Mouse (Mus musculus): ENCODE measurements around the gene Akain1. TPM values are rescaled to one million over a fixed set of nuclear protein-coding genes. Genes with fewer than 3 reads are reported as not detected.

Gene Akain1
- polyA plus RNA-seq, 1 experiment from 2014 or later = not detected

GRCm38 (mm10) chr17:69475423-69475822 lies 36.3 kb downstream of the Akain1 start:
- 2% methylated on average over 20 of the region's 20 CpGs for WGBS
- peak; percentile 86 for TF ChIP-seq CTCF (IDR thresholded peaks at IDR 0.05)
- TF ChIP-seq EP300 (IDR thresholded peaks at IDR 0.05) = no peak
- Histone ChIP-seq H3K27ac (ENCODE audit: low read length) (no peak overlapping the region), H3K27me3 (replicated peaks; ENCODE audit: insufficient read depth, low read length) (no peaks in the 10 kb centered on the region), H3K4me3 (ENCODE audit: low read depth, low read length) (peak overlapping the region; percentile 42), H3K4me1 (ENCODE audit: insufficient read depth, low read depth, low read length) (no peaks in the 10 kb centered on the region), H3K4me2 (replicated peaks; ENCODE audit: low read depth, low read length) (peak overlapping the region; percentile 68), H3K9ac (replicated peaks; ENCODE audit: low read depth) (0 out of 2 replicates have a peak overlapping the region, but pooled peaks have one; percentile 19), H3K9me3 (ENCODE audit: low read length) (no peaks in the 10 kb centered on the region), H3K36me3 (ENCODE audit: insufficient read depth, low read length) (no peaks in the 10 kb centered on the region)
- ATAC-seq = peak; percentile 75
- DNase-seq (ENCODE audit: low spot score) = peak; percentile 66

- H3K9me3 ChIP-seq (ENCODE audit: low read length) = no peaks in the 10 kb centered on the region
- no peak overlapping the region for H3K27ac ChIP-seq (ENCODE audit: low read length)
- TF ChIP-seq CTCF (IDR thresholded peaks at IDR 0.05) = no peak
- TF ChIP-seq EP300 (IDR thresholded peaks at IDR 0.05) = no peak
- H3K4me3 ChIP-seq (ENCODE audit: low read depth, low read length) = no peak overlapping the region
- no peak overlapping the region for H3K9ac ChIP-seq (replicated peaks; ENCODE audit: low read depth)
- ATAC-seq (no peak), DNase-seq (ENCODE audit: low spot score) (no peak)
- no peaks in the 10 kb centered on the region for H3K4me1 ChIP-seq (ENCODE audit: insufficient read depth, low read depth, low read length)
- no peaks in the 10 kb centered on the region for H3K27me3 ChIP-seq (replicated peaks; ENCODE audit: insufficient read depth, low read length)
- WGBS = 10% methylated on average over 2 of the region's 2 CpGs
- H3K36me3 ChIP-seq (ENCODE audit: insufficient read depth, low read length) = no peaks in the 10 kb centered on the region
- H3K4me2 ChIP-seq (replicated peaks; ENCODE audit: low read depth, low read length) = no peak overlapping the region
These were observed 38.4 kb downstream of the Akain1 start for GRCm38 (mm10) chr17:69477526-69477925.

DNA sequence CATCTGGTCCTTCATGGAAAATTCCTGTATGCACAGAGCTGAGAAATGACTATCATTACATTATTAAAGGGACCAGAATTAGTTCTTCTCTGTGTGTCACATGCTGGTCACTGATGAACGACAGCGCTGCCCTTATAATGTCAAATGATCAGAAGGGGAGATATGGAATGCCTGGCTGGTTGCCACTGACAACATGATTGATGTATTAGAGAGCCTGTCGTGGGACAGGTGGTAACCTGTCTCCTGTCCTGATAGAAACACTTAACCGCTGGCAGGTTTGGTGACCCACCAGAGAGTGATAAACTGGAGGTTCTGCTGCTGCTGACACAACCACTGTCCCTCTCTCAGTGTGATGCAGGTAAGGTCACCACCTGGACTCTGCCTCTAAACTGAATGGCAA lies 40.1 kb downstream of the Akain1 start:
- Histone ChIP-seq H3K9me3 (ENCODE audit: low read length) (no peaks in the 10 kb centered on the region), H3K27me3 (replicated peaks; ENCODE audit: insufficient read depth, low read length) (no peaks in the 10 kb centered on the region), H3K36me3 (ENCODE audit: insufficient read depth, low read length) (no peaks in the 10 kb centered on the region), H3K4me1 (ENCODE audit: insufficient read depth, low read depth, low read length) (no peaks in the 10 kb centered on the region), H3K4me3 (ENCODE audit: low read depth, low read length) (no peak overlapping the region), H3K27ac (ENCODE audit: low read length) (no peak overlapping the region), H3K9ac (replicated peaks; ENCODE audit: low read depth) (no peak overlapping the region), H3K4me2 (replicated peaks; ENCODE audit: low read depth, low read length) (no peak overlapping the region)
- ATAC-seq (no peak), DNase-seq (ENCODE audit: low spot score) (no peak)
- WGBS = 46% methylated on average over 4 of the region's 4 CpGs
- TF ChIP-seq CTCF (IDR thresholded peaks at IDR 0.05) = no peak
- TF ChIP-seq EP300 (IDR thresholded peaks at IDR 0.05) = no peak

DNA sequence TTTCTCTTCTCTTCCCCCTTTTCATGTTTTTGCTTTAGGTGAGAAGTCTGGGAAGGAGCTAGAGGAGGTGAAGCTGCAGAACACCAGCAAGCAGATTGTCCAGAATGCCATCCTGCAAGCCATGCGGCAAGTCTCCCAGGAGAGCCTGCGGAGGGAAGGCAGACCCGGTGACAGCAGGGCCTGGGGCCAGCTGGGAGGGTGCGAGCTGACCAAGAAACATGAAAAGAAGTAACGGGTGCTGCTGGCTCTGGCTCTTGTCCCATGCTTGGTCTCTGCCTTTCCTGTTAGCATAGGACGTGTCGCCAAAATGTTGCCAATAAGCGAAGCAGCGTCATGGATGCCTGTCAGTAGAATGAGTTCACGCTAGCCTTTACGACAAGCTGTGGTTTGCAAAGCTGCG lies 48.0 kb downstream of the Akain1 start:
- TF ChIP-seq EP300 (IDR thresholded peaks at IDR 0.05) (no peak), CTCF (IDR thresholded peaks at IDR 0.05) (no peak)
- H3K9ac ChIP-seq (replicated peaks; ENCODE audit: low read depth) = no peak overlapping the region
- no peak for DNase-seq (ENCODE audit: low spot score)
- H3K27ac ChIP-seq (ENCODE audit: low read length) = no peak overlapping the region
- WGBS = 71% methylated on average over 12 of the region's 12 CpGs
- no peak overlapping the region for H3K4me2 ChIP-seq (replicated peaks; ENCODE audit: low read depth, low read length)
- no peaks in the 10 kb centered on the region for H3K9me3 ChIP-seq (ENCODE audit: low read length)
- ATAC-seq = no peak
- no peaks in the 10 kb centered on the region for H3K27me3 ChIP-seq (replicated peaks; ENCODE audit: insufficient read depth, low read length)
- H3K36me3 ChIP-seq (ENCODE audit: insufficient read depth, low read length) = no peaks in the 10 kb centered on the region
- no peak overlapping the region for H3K4me3 ChIP-seq (ENCODE audit: low read depth, low read length)
- no peaks in the 10 kb centered on the region for H3K4me1 ChIP-seq (ENCODE audit: insufficient read depth, low read depth, low read length)

GRCm38 (mm10) chr17:69487884-69488283 lies 48.8 kb downstream of the Akain1 start:
- H3K9ac ChIP-seq (replicated peaks; ENCODE audit: low read depth) = no peak overlapping the region
- WGBS = 75% methylated on average over 6 of the region's 6 CpGs
- ATAC-seq = no peak

GRCm38 (mm10) chr17:69488826-69489225 lies 49.7 kb downstream of the Akain1 start:
- Histone ChIP-seq H3K4me1 (ENCODE audit: insufficient read depth, low read depth, low read length) (no peaks in the 10 kb centered on the region), H3K9ac (replicated peaks; ENCODE audit: low read depth) (no peak overlapping the region), H3K27ac (ENCODE audit: low read length) (no peak overlapping the region), H3K9me3 (ENCODE audit: low read length) (no peaks in the 10 kb centered on the region), H3K4me3 (ENCODE audit: low read depth, low read length) (no peak overlapping the region), H3K27me3 (replicated peaks; ENCODE audit: insufficient read depth, low read length) (no peaks in the 10 kb centered on the region), H3K4me2 (replicated peaks; ENCODE audit: low read depth, low read length) (no peak overlapping the region), H3K36me3 (ENCODE audit: insufficient read depth, low read length) (no peaks in the 10 kb centered on the region)
- no peak for TF ChIP-seq CTCF (IDR thresholded peaks at IDR 0.05)
- TF ChIP-seq EP300 (IDR thresholded peaks at IDR 0.05) = no peak
- DNase-seq (ENCODE audit: low spot score) (no peak), ATAC-seq (no peak)
- 84% methylated on average over 5 of the region's 5 CpGs for WGBS

More at GRCm38 (mm10) chr17:69487884-69488283, 48.8 kb downstream of the Akain1 start:
- no peaks in the 10 kb centered on the region for H3K36me3 ChIP-seq (ENCODE audit: insufficient read depth, low read length)
- TF ChIP-seq EP300 (IDR thresholded peaks at IDR 0.05) (no peak), CTCF (IDR thresholded peaks at IDR 0.05) (no peak)
- no peaks in the 10 kb centered on the region for H3K9me3 ChIP-seq (ENCODE audit: low read length)
- no peak for DNase-seq (ENCODE audit: low spot score)
- no peak overlapping the region for H3K4me3 ChIP-seq (ENCODE audit: low read depth, low read length)
- no peaks in the 10 kb centered on the region for H3K27me3 ChIP-seq (replicated peaks; ENCODE audit: insufficient read depth, low read length)
- no peak overlapping the region for H3K4me2 ChIP-seq (replicated peaks; ENCODE audit: low read depth, low read length)
- no peaks in the 10 kb centered on the region for H3K4me1 ChIP-seq (ENCODE audit: insufficient read depth, low read depth, low read length)
- no peak overlapping the region for H3K27ac ChIP-seq (ENCODE audit: low read length)

GRCm38 (mm10) chr17:69492368-69492767 lies 53.2 kb downstream of the Akain1 start:
- H3K27ac ChIP-seq (ENCODE audit: low read length) = no peak overlapping the region
- WGBS = 79% methylated on average over 6 of the region's 6 CpGs
- H3K9me3 ChIP-seq (ENCODE audit: low read length) = no peaks in the 10 kb centered on the region
- no peaks in the 10 kb centered on the region for H3K36me3 ChIP-seq (ENCODE audit: insufficient read depth, low read length)
- no peaks in the 10 kb centered on the region for H3K27me3 ChIP-seq (replicated peaks; ENCODE audit: insufficient read depth, low read length)
- ATAC-seq (no peak), DNase-seq (ENCODE audit: low spot score) (no peak)
- TF ChIP-seq EP300 (IDR thresholded peaks at IDR 0.05) = no peak
- H3K4me2 ChIP-seq (replicated peaks; ENCODE audit: low read depth, low read length) = no peak overlapping the region
- no peak overlapping the region for H3K4me3 ChIP-seq (ENCODE audit: low read depth, low read length)
- no peaks in the 10 kb centered on the region for H3K4me1 ChIP-seq (ENCODE audit: insufficient read depth, low read depth, low read length)
- no peak overlapping the region for H3K9ac ChIP-seq (replicated peaks; ENCODE audit: low read depth)
